Mouse (Mus musculus): ENCODE data around the gene Vti1a.

The Vti1a gene

DNA sequence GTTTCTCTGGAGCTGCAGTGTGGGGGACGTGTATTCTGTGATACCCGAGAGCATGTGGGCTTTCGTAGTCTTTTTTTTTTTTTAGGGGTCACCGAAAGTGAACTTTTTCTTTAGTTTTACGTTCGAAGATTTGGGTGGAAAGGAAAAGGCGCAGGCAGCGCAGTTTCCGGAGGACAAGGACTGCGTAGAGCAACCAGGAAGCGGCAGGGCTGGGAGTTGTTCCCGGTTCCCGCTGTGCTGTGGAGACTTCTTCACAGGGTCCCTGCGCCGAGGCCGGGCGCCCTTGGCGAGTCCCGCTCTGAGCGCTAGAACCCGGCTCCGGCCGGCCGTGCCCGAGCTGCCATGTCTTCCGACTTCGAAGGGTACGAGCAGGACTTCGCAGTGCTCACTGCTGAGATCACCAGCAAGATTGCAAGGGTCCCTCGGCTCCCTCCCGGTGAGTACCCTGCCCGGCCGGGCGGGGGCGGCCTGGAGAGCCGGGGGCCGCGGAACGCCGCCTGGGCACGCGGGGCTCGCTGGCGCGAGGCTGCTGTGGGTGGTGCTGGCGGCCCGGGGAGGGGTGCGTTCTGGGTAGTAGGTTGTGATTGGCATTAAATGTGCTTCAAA, at the start of gene Vti1a:
Gene Vti1a, plus strand, starts transcription at position 187 of the 606 bp plus-strand sequence.
- peak; percentile 74 to 84 for DNase-seq (ENCODE audit: low spot score in 2 of 2)

- no peak for DNase-seq (ENCODE audit: low spot score in 2 of 2)
These were observed 49.3 kb upstream of the Vti1a start for GRCm38 (mm10) chr19:55266786-55267185.

GRCm38 (mm10) chr19:55268150-55268549, 47.9 kb upstream of the Vti1a start:
- no peak for DNase-seq (ENCODE audit: low spot score in 2 of 2)

DNA sequence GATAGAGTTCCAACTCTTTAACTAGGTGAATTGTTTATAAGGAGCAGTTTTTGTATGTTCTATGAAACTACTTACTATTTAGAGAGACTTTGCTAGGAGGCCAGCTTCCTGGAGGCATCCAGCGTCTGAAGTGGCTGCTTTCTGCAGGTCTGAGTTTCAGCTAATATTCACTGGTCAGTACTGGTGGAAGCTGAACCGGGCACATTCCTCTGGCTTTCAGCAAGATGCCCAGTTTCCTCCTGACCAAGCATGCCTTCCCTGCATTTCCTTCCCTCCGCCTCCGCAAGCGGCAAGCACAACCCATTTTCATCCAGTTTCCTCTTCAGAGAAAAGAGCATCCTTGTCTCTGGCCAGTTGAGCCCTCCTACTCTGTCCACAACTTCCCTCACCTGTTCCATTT, 47.0 kb upstream of the Vti1a start:
- no peak for DNase-seq (ENCODE audit: low spot score in 2 of 2)

DNA sequence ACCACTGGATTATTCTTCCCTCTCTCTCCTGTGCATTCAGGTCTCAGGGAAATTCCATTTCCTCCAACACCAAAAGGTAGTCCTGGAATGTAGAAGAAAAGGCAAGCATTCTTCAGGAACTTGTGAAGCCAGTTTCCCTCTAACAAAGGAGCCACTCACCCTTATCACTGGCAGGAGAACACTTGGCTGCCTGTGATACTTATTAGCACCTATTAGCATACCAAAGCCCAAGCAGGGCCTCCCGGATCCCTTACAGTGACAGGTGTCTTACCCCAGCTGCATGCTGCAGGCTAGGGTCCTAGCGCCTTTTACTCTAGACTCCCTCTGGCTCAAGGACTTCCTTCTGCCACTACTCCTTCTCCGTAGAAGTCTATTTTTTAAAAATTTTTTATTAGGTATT, 44.6 kb upstream of the Vti1a start:
- no peak for DNase-seq (ENCODE audit: low spot score in 2 of 2)

DNA sequence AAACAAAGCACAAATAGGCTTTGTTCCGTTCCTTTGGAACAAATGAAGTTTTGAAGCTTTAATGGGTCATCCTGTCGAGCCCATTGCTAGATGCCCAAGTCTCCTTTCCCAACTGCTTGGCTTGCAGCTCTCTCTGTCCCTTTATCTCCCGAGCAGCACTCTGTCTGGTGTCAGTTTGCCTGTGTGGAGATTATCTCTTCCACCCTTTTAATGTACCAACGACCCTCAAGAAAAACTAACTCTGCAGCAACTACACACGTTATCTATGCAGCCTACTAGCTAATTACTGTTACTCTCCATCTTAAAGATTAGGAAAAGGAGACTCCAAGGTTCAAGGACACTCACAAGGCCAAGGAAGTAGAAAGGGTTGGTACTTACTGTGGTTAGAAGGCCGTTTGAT, 42.8 kb upstream of the Vti1a start:
- DNase-seq (ENCODE audit: low spot score in 2 of 2): no peak

- no peak for DNase-seq (ENCODE audit: low spot score in 2 of 2)
These were observed 40.0 kb upstream of the Vti1a start for GRCm38 (mm10) chr19:55276100-55276499.

- DNase-seq (ENCODE audit: low spot score in 2 of 2): no peak
These were observed 39.3 kb upstream of the Vti1a start for GRCm38 (mm10) chr19:55276770-55277169.

GRCm38 (mm10) chr19:55284093-55284492, 32.0 kb upstream of the Vti1a start:
- no peak for DNase-seq (ENCODE audit: low spot score in 2 of 2)

DNA sequence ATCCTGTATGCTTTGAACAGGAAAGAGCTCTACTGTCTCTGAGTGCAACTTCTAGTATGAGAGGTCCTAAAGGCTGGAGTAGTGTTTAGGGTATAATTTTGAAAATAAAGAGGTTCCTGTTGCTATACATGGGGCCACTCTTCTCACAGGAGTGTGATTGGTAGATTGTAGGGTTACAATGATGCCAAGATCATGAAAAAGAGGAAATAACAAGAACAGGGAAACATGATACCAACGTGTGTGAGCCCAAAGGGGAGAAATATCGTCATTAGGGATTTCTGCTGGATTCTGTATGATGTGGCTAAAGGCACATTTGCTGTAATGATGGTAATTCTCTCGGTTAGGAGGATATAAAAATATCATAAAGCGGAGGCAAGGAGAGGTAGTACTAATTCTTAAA, 30.1 kb upstream of the Vti1a start:
- no peak for DNase-seq (ENCODE audit: low spot score in 2 of 2)

DNA sequence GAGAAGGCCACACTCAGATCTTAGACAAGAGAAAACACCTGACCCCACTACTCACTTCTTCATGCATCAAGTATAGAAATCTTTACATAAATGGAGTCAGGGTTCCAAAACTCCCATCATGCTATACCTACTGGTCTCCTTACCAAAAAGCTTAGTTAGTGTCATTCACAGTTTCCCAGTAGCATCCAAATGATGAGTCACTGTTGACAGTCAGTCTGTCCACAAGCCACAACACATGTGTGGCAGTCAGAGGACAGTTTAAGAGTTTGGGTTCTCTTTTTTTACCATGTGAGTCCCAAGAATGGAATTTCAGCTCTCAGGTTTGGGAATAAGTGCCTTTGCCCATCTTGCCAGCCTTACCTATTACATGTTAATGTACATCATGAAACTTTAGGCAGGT, 27.1 kb upstream of the Vti1a start:
- DNase-seq (ENCODE audit: low spot score in 2 of 2): no peak

- no peak for DNase-seq (ENCODE audit: low spot score in 2 of 2)
These were observed 25.3 kb upstream of the Vti1a start for GRCm38 (mm10) chr19:55290621-55291270.

- DNase-seq (ENCODE audit: low spot score in 2 of 2): no peak
These were observed 23.8 kb upstream of the Vti1a start for GRCm38 (mm10) chr19:55292210-55292850.

- peak; percentile 15 to 19 for DNase-seq (ENCODE audit: low spot score in 2 of 2)
These were observed 22.9 kb upstream of the Vti1a start for GRCm38 (mm10) chr19:55293175-55293574.

DNA sequence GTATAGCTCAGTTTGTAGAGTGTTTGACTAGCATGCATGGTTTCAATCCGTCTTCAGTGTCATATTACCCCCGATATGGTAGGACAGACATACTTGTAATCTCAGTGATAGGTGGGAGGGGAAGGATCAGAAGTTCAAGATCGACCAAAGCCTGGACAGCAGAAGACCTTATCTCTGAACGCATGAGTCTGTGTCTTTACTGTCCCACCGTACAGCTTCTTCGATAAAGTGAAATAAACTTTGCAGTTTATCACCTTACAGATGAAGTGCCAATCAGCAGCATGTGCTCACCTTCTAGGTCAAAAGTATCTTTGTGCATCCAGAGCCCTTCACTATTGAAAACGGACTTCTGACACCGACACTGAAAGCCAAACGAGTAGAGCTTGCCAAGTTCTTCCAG, 21.0 kb upstream of the Vti1a start:
- no peak for DNase-seq (ENCODE audit: low spot score in 2 of 2)

DNA sequence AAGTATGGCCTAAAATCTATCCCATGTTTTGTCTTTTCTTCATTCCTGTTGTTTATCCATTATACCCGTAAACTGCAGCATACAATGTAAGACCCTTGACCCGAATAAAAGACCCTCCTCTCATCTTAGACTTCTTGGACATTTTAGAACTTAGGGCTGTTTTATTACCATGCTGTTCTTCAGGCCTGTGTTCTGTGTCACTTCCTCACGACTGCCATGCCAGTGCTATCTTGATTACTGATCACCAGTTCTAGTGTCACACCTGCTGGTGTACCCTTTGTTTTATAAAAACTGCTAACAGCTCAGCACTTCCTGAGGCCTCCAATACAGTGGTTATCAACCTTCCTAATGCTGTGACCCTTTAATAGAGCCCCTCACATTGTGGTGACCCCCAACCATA, 20.5 kb upstream of the Vti1a start:
- DNase-seq (ENCODE audit: low spot score in 2 of 2): no peak

DNA sequence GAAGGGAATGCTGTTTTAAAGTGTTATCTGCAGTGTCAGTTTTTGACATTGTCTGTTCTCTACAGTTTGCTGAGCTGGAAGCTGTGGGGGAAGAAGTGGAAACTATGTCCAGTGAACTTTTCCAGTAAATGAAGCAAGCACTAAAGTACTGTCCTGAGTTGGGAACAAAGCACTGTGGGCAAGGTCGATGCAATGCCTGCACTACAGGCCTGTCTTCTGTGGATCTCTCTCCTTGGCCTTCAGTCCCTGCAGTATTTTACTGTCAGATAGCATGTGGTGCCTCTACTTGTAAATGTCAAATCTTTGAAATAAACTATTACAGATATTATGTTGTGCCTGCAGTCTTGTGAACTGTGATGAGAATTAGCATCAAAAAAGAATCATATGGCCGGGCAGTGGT, 19.8 kb upstream of the Vti1a start:
- no peak for DNase-seq (ENCODE audit: low spot score in 2 of 2)

- DNase-seq (ENCODE audit: low spot score in 2 of 2): no peak
These were observed 18.6 kb upstream of the Vti1a start for GRCm38 (mm10) chr19:55297489-55297888.

DNA sequence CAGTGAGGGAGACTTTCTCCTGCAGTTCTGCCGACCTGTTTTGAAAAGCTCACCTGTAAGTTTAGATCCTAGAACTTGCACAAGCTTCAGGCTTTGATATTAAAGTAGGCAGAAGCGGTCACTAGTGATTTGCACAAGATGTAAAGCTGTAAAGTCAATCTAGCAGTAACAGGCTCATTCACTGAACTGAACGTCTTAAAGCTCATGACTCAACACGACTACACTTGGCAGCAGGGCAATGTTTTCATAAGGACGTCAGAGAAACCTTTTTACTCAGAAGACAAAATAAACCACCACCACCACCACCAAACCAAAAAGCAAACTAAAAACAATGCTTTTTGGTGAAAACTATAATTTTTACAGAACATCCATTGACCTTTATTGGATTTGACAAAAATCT, 18.1 kb upstream of the Vti1a start:
- no peak for DNase-seq (ENCODE audit: low spot score in 2 of 2)

DNA sequence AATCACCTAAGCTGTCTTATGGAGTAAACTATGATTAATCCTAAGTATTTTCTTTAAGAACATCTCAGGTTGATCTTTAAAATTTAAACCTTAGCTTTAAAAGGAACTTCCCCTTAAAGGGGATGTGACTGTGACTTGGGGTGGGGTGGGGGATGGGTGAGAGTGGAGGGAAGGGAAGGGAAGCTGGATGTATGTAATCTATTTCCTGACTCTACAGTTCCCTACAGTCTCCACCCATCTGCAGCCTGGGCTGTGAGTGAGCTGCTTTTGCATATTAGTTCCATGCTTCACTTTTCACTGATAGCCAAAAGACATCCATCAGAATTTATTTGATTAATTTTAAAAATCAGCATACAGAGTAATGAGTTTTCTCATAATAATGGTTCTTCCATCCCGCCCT, 16.7 kb upstream of the Vti1a start:
- no peak for DNase-seq (ENCODE audit: low spot score in 2 of 2)

- no peak for DNase-seq (ENCODE audit: low spot score in 2 of 2)
These were observed 15.6 kb upstream of the Vti1a start for GRCm38 (mm10) chr19:55300525-55300924.

- no peak for DNase-seq (ENCODE audit: low spot score in 2 of 2)
These were observed 11.1 kb upstream of the Vti1a start for GRCm38 (mm10) chr19:55305024-55305423.

- DNase-seq (ENCODE audit: low spot score in 2 of 2): no peak
These were observed 4.2 kb upstream of the Vti1a start for GRCm38 (mm10) chr19:55311874-55312273.
